Mouse (Mus musculus) CH12.LX (cell line): Measurements from ENCODE around the gene Bend3.

Experiments
- CHD1 ChIP-seq: IDR thresholded peaks from 2 replicates; pipeline ENCODE4 v1.6.1; 2012; ENCODE audit warnings: low read depth, low read length, improper control_type of control experiment, inconsistent platforms
- CTCF ChIP-seq, 2 experiments: IDR thresholded peaks in 1 of 2; conservative IDR thresholded peaks in 1 of 2; 2 replicates each; pipeline ENCODE4 v1.5.1; 2011 to 2012; ENCODE audit warnings: low read depth in 2 of 2, low read length in 2 of 2, improper control_type of control experiment in 1 of 2, inconsistent platforms in 1 of 2, mild to moderate bottlenecking in 1 of 2, moderate library complexity in 1 of 2
- EP300 ChIP-seq: IDR thresholded peaks from 2 replicates; pipeline ENCODE4 v1.6.1; 2011; ENCODE audit warnings: low read length, improper control_type of control experiment
- MAZ ChIP-seq: IDR thresholded peaks from 2 replicates; pipeline ENCODE4 v1.6.1; 2012; ENCODE audit warnings: low read depth, mild to moderate bottlenecking, inconsistent platforms, low read length, improper control_type of control experiment, moderate library complexity
- MEF2A ChIP-seq: IDR thresholded peaks from 2 replicates; pipeline ENCODE4 v1.6.1; 2014; ENCODE audit warnings: low read depth, mild to moderate bottlenecking, inconsistent platforms, low read length, improper control_type of control experiment, borderline replicate concordance
- POLR2A ChIP-seq: IDR thresholded peaks from 2 replicates; pipeline ENCODE4 v1.6.1; 2011; ENCODE audit warnings: low read depth, mild to moderate bottlenecking, improper control_type of control experiment, low read length
- TBP ChIP-seq: conservative IDR thresholded peaks from 2 replicates; pipeline ENCODE4 v1.6.1; 2011; ENCODE audit warnings: low read depth, low read length, improper control_type of control experiment
- USF2 ChIP-seq: conservative IDR thresholded peaks from 2 replicates; pipeline ENCODE4 v1.6.1; 2011; ENCODE audit warnings: low read depth, low read length, improper control_type of control experiment
- ZNF384 ChIP-seq: IDR thresholded peaks from 2 replicates; pipeline ENCODE4 v1.6.1; 2012; ENCODE audit warnings: low read depth, low read length, improper control_type of control experiment, inconsistent platforms

DNA sequence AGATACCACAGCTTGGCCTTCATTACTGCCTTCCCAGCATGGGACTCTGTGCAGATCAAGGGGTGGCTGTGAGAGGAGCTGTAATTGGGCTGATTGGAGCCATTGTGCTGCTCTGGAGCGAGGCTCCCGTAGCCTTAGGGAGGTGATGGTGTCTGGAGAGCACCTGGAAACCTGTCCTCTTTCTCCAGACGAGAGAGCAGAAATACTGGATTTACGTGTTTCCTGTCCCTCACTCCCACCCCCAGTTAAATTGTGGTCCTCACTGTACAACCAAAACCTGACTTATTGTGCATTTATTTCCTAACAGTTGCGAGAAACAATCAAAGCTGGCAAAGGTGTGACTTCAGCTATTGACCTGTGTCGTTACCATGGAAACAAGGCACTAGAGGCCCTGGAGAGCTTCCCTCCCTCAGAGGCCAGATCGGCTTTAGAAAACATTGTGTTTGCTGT lies 39.1 kb upstream of the Bend3 start:
- TF ChIP-seq MEF2A (no peak), CTCF (conservative IDR thresholded peaks at IDR 0.05 in 1 of 2, IDR thresholded peaks at IDR 0.05 in 1 of 2; ENCODE audit: low read depth in 2 of 2, low read length in 2 of 2) (no peak), USF2 (no peak), ZNF384 (no peak), EP300 (no peak), TBP (no peak), POLR2A (no peak), MAZ (no peak), CHD1 (no peak)
